Mouse (Mus musculus): ENCODE results near the gene Ano4. TPM values are rescaled to one million over a fixed set of nuclear protein-coding genes. Genes with fewer than 3 reads are reported as not detected.

Gene Ano4
- polyA plus RNA-seq, 1 experiment from 2014 or later: 0.65 TPM

- H3K27me3 ChIP-seq: no peaks in the 10 kb centered on the region
- ATAC-seq (ENCODE audit: insufficient number of reproducible peaks, low FRiP score, low TSS enrichment, low read depth): no peak
- H3K27ac ChIP-seq (replicated peaks): no peak overlapping the region
- WGBS: 75% methylated on average over 5 of the region's 5 CpGs
- no peak overlapping the region for H3K4me3 ChIP-seq (replicated peaks)
- no peak overlapping the region for H3K4me2 ChIP-seq (replicated peaks)
- H3K4me1 ChIP-seq: no peaks in the 10 kb centered on the region
- no peaks in the 10 kb centered on the region for H3K36me3 ChIP-seq
- H3K9me3 ChIP-seq (replicated peaks): no peaks in the 10 kb centered on the region
- H3K9ac ChIP-seq: no peak overlapping the region
Observed at GRCm38 (mm10) chr10:89280402-89280801, 64.2 kb downstream of the Ano4 start.

GRCm38 (mm10) chr10:89273001-89273680 lies 71.4 kb downstream of the Ano4 start:
- H3K27ac ChIP-seq (replicated peaks): no peak overlapping the region
- no peak overlapping the region for H3K4me2 ChIP-seq (replicated peaks)
- no peaks in the 10 kb centered on the region for H3K36me3 ChIP-seq
- ATAC-seq (ENCODE audit: insufficient number of reproducible peaks, low FRiP score, low TSS enrichment, low read depth): no peak
- no peak overlapping the region for H3K4me3 ChIP-seq (replicated peaks)
- no peaks in the 10 kb centered on the region for H3K27me3 ChIP-seq
- H3K9me3 ChIP-seq (replicated peaks): no peaks in the 10 kb centered on the region
- H3K4me1 ChIP-seq: no peaks in the 10 kb centered on the region
- WGBS: 96% methylated on average over 3 of the region's 3 CpGs
- no peak overlapping the region for H3K9ac ChIP-seq

GRCm38 (mm10) chr10:89267312-89267711 lies 77.2 kb downstream of the Ano4 start:
- Histone ChIP-seq H3K36me3 (no peaks in the 10 kb centered on the region), H3K4me2 (replicated peaks) (no peak overlapping the region), H3K27me3 (no peaks in the 10 kb centered on the region), H3K27ac (replicated peaks) (no peak overlapping the region), H3K4me1 (no peaks in the 10 kb centered on the region), H3K9me3 (replicated peaks) (no peaks in the 10 kb centered on the region), H3K4me3 (replicated peaks) (no peak overlapping the region), H3K9ac (no peak overlapping the region)
- ATAC-seq (ENCODE audit: insufficient number of reproducible peaks, low FRiP score, low TSS enrichment, low read depth): no peak
- 61% methylated on average over 3 of the region's 3 CpGs for WGBS

GRCm38 (mm10) chr10:89263396-89263795 lies 81.2 kb downstream of the Ano4 start:
- H3K27ac ChIP-seq (replicated peaks): no peak overlapping the region
- H3K9me3 ChIP-seq (replicated peaks): no peaks in the 10 kb centered on the region
- no peak overlapping the region for H3K9ac ChIP-seq
- no peak overlapping the region for H3K4me2 ChIP-seq (replicated peaks)
- H3K4me3 ChIP-seq (replicated peaks): no peak overlapping the region
- WGBS: 81% methylated on average over 4 of the region's 4 CpGs
- H3K27me3 ChIP-seq: no peaks in the 10 kb centered on the region
- no peaks in the 10 kb centered on the region for H3K4me1 ChIP-seq
- ATAC-seq (ENCODE audit: insufficient number of reproducible peaks, low FRiP score, low TSS enrichment, low read depth): no peak
- no peaks in the 10 kb centered on the region for H3K36me3 ChIP-seq

GRCm38 (mm10) chr10:89257457-89258381 lies 86.8 kb downstream of the Ano4 start:
- WGBS: 4% methylated on average over 16 of the region's 16 CpGs
- H3K36me3 ChIP-seq: no peaks in the 10 kb centered on the region
- no peak overlapping the region for H3K27ac ChIP-seq (replicated peaks)
- no peak overlapping the region for H3K9ac ChIP-seq
- H3K27me3 ChIP-seq: no peaks in the 10 kb centered on the region; the same call in 1 of the 2 replicates
- no peaks in the 10 kb centered on the region for H3K9me3 ChIP-seq (replicated peaks)
- peaks cover 14% of the 10 kb centered on the region for H3K4me1 ChIP-seq
- peak overlapping the region; percentile 30 for H3K4me3 ChIP-seq (replicated peaks)
- ATAC-seq (ENCODE audit: insufficient number of reproducible peaks, low FRiP score, low TSS enrichment, low read depth): no peak
- H3K4me2 ChIP-seq (replicated peaks): peak overlapping the region; percentile 49

- WGBS: 2% methylated on average over 17 of the region's 17 CpGs
- Histone ChIP-seq H3K27me3 (no peaks in the 10 kb centered on the region; the same call in 1 of the 2 replicates), H3K36me3 (no peaks in the 10 kb centered on the region), H3K9me3 (replicated peaks) (no peaks in the 10 kb centered on the region), H3K27ac (replicated peaks) (no peak overlapping the region), H3K9ac (no peak overlapping the region), H3K4me2 (replicated peaks) (peak overlapping the region; percentile 49), H3K4me1 (peaks cover 14% of the 10 kb centered on the region), H3K4me3 (replicated peaks) (peak overlapping the region; percentile 30)
- ATAC-seq (ENCODE audit: insufficient number of reproducible peaks, low FRiP score, low TSS enrichment, low read depth): no peak
Observed at GRCm38 (mm10) chr10:89256762-89257456, 87.7 kb downstream of the Ano4 start.

- 48% methylated on average over 5 of the region's 5 CpGs for WGBS
- H3K4me3 ChIP-seq (replicated peaks): no peak overlapping the region
- no peaks in the 10 kb centered on the region; the same call in 1 of the 2 replicates for H3K27me3 ChIP-seq
- no peaks in the 10 kb centered on the region for H3K36me3 ChIP-seq
- no peak for ATAC-seq (ENCODE audit: insufficient number of reproducible peaks, low FRiP score, low TSS enrichment, low read depth)
- no peak overlapping the region for H3K9ac ChIP-seq
- peaks cover 14% of the 10 kb centered on the region for H3K4me1 ChIP-seq
- H3K4me2 ChIP-seq (replicated peaks): no peak overlapping the region
- no peak overlapping the region for H3K27ac ChIP-seq (replicated peaks)
- no peaks in the 10 kb centered on the region for H3K9me3 ChIP-seq (replicated peaks)
Observed at GRCm38 (mm10) chr10:89254765-89255164, 89.8 kb downstream of the Ano4 start.

GRCm38 (mm10) chr10:89253799-89254198 lies 90.8 kb downstream of the Ano4 start:
- H3K9ac ChIP-seq: no peak overlapping the region
- H3K36me3 ChIP-seq: no peaks in the 10 kb centered on the region
- H3K4me2 ChIP-seq (replicated peaks): no peak overlapping the region
- no peak overlapping the region for H3K27ac ChIP-seq (replicated peaks)
- H3K4me1 ChIP-seq: peaks cover 14% of the 10 kb centered on the region
- ATAC-seq (ENCODE audit: insufficient number of reproducible peaks, low FRiP score, low TSS enrichment, low read depth): no peak
- no peaks in the 10 kb centered on the region; the same call in 1 of the 2 replicates for H3K27me3 ChIP-seq
- H3K9me3 ChIP-seq (replicated peaks): no peaks in the 10 kb centered on the region
- H3K4me3 ChIP-seq (replicated peaks): no peak overlapping the region
- 73% methylated on average over 3 of the region's 3 CpGs for WGBS

- H3K27me3 ChIP-seq: no peaks in the 10 kb centered on the region; the same call in 1 of the 2 replicates
- no peak overlapping the region for H3K9ac ChIP-seq
- no peak overlapping the region for H3K27ac ChIP-seq (replicated peaks)
- 85% methylated on average over 5 of the region's 5 CpGs for WGBS
- no peak overlapping the region for H3K4me2 ChIP-seq (replicated peaks)
- ATAC-seq (ENCODE audit: insufficient number of reproducible peaks, low FRiP score, low TSS enrichment, low read depth): no peak
- peaks cover 10% of the 10 kb centered on the region for H3K4me1 ChIP-seq
- no peaks in the 10 kb centered on the region for H3K9me3 ChIP-seq (replicated peaks)
- no peak overlapping the region for H3K4me3 ChIP-seq (replicated peaks)
- H3K36me3 ChIP-seq: no peaks in the 10 kb centered on the region
Observed at GRCm38 (mm10) chr10:89252636-89253035, 91.9 kb downstream of the Ano4 start.

GRCm38 (mm10) chr10:89243808-89244207 lies 100.8 kb downstream of the Ano4 start:
- H3K4me2 ChIP-seq (replicated peaks): no peak overlapping the region
- no peak overlapping the region for H3K27ac ChIP-seq (replicated peaks)
- no peaks in the 10 kb centered on the region for H3K9me3 ChIP-seq (replicated peaks)
- 83% methylated on average over 1 of the region's 1 CpGs for WGBS
- no peaks in the 10 kb centered on the region for H3K36me3 ChIP-seq
- no peaks in the 10 kb centered on the region for H3K27me3 ChIP-seq
- no peak overlapping the region for H3K9ac ChIP-seq
- no peak for ATAC-seq (ENCODE audit: insufficient number of reproducible peaks, low FRiP score, low TSS enrichment, low read depth)
- no peak overlapping the region for H3K4me3 ChIP-seq (replicated peaks)
- no peaks in the 10 kb centered on the region for H3K4me1 ChIP-seq

- Histone ChIP-seq H3K27me3 (no peaks in the 10 kb centered on the region), H3K36me3 (no peaks in the 10 kb centered on the region), H3K9me3 (replicated peaks) (no peaks in the 10 kb centered on the region), H3K4me1 (no peaks in the 10 kb centered on the region), H3K4me3 (replicated peaks) (no peak overlapping the region), H3K27ac (replicated peaks) (no peak overlapping the region), H3K9ac (no peak overlapping the region), H3K4me2 (replicated peaks) (no peak overlapping the region)
- WGBS: 28% methylated on average over 7 of the region's 7 CpGs
- ATAC-seq (ENCODE audit: insufficient number of reproducible peaks, low FRiP score, low TSS enrichment, low read depth): no peak
Observed at GRCm38 (mm10) chr10:89224524-89224923, 120.0 kb downstream of the Ano4 start.
